Mouse (Mus musculus) erythroblast, adult 5-6 weeks (primary cell): ENCODE results near the gene Notum. TPM values are rescaled to one million over a fixed set of nuclear protein-coding genes. Genes with fewer than 3 reads are reported as not detected.

ENCODE experiments used
- ATAC-seq: replicated peaks from 2 replicates; pipeline ENCODE4 v1.8.0; 2016; ENCODE audit warnings: moderate number of reproducible peaks, mild to moderate bottlenecking, moderate TSS enrichment, inconsistent platforms; ENCODE audit not compliant: poor library complexity, low FRiP score, severe bottlenecking
- total RNA-seq, 2 experiments: library from RNA; stranded (forward) in 1 of 2; stranded (reverse) in 1 of 2; fragments of 150-400 nt in 1 of 2; fragments of 200-764, 138-1000 nt in 1 of 2; gene quantifications; 2 replicates each; pipeline versions ENCODE4 v1.2.3 to v1.2.4; 2015 to 2017; ENCODE audit warnings: low replicate concordance in 2 of 2

Notum gene
- total RNA-seq, 2 experiments from 2014 or later: not detected

DNA sequence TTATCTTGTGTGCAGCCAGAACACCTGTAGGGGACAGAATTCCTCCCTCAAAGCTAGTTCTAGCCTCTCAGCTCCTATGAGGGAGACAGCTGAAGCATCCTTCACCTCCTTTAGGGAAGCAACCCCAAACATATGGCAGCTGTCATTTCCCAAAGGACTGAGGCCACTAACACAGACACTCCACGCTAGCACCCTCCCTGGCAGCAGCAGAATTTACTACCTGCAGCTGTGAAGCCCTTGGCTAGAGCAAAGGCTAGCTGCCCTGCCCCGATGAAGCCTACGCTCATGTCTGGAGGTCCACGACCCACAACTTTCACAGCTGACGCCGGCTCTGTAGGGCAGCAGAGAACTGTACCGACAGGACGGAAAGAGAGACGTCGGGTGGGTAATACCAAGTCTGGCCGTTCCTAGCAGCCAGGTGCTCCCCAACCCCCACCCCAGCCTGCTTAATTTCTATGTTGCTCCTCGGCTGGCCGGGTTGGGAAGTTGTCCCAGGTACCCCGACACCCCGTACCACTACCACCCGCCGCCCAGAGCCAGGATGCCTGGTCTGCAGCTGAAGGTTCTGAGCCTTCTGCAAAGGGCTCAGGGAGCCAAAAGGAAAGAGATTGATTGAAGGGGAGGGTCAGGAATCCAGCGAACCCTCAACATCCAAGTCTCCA lies 17.9 kb downstream of the Notum start:
- ATAC-seq: peak; percentile 46

DNA sequence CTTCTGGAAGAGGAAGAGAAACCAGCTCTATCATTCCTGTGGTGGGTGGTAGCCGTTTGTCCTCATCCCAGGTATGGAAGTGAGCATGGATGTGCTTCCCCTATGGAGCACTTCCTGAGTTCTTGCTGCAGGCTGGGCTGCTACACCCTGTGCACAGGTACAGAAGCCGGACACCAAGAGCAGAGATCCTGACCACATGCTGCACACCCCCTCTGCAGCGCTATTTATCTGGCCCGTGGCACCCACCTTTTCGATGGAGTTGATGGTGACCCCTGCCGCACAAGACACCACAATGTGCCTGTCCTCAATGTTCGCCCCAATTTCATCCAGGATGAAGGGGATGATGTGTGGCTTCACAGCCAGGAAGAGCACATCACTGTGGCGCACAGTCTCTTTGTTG lies 19.1 kb downstream of the Notum start:
- no peak for ATAC-seq

DNA sequence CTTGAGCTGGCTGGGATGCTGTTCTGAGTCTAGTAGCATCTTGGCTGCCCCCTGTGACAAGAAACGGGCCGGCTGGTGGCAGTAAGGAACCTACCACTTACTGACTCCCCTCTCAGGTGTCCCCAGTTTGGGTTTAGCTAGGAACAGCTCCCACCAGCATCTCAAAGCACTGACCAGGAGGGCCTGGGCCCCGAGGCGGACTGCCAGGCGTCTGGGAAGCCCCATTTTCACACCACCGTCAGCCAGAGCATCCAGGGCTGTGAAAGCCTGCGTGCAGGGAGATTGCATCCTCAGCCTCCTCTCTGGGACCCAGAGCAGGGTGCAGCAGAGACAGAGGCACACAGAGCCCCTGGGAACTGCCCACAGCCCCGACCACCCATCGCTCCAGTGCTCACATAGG lies 19.7 kb downstream of the Notum start:
- ATAC-seq: no peak

DNA sequence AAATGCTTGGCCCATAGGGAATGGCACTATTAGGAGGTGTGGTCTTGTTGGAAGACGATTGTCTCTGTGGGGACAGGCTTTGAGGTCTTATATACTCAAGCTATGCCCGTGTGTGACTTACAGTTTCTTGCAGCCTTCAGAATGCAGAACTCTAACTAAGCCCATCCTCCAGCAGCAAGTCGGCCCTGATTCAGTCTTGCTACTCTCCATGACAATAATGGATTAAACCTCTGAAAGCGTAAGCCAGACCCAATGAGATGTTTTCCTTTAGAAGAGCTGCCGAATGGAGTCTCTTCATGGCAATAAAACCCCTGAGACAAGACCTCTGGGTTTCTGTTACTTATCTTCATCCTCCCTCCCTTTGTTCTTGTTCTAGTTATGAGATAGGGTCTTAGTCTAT lies 26.2 kb downstream of the Notum start:
- no peak for ATAC-seq

DNA sequence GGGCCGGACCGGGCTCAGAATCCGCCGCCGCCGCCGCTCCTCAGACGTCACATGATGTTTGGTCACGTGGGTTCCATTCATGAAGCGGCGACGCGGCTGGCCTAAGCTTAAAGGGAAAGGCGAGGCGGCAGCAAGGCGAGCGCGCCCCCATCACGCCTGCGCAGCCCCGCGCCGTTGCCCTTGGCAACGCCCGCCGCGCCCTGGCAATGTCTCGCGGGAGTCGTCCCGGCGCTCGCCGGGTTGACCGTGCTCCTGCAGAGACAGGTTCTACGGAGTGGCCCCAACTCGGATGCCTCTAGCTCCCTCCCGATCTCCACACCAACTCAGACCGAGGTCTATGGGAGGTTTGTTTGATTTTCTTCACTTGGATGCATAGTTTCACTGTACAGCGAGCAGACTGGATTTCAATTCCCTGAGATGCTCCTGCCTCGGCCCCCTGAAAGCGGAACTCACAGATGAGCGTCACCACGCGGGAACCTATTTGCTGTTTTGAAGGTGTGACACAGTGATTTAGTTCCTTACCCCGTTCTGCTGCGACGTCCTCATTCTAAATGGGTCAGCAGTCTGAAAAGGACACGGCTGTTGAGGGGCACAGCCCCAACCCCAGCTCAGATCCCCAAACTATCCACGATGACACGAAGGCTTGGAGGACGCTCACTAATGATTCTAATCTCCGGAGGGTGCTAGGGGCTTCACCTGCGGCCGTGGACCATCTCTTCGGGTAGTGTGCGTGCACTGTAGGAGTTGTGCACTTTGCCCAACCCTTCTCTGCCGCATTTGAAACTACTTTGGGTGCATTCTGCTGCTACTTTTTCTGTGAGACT lies 27.2 kb downstream of the Notum start, which contains the start of gene Mafg:
Mafg (minus strand) TSS at position 81 of the 824 bp plus-strand sequence.
- peak; percentile 42 for ATAC-seq

DNA sequence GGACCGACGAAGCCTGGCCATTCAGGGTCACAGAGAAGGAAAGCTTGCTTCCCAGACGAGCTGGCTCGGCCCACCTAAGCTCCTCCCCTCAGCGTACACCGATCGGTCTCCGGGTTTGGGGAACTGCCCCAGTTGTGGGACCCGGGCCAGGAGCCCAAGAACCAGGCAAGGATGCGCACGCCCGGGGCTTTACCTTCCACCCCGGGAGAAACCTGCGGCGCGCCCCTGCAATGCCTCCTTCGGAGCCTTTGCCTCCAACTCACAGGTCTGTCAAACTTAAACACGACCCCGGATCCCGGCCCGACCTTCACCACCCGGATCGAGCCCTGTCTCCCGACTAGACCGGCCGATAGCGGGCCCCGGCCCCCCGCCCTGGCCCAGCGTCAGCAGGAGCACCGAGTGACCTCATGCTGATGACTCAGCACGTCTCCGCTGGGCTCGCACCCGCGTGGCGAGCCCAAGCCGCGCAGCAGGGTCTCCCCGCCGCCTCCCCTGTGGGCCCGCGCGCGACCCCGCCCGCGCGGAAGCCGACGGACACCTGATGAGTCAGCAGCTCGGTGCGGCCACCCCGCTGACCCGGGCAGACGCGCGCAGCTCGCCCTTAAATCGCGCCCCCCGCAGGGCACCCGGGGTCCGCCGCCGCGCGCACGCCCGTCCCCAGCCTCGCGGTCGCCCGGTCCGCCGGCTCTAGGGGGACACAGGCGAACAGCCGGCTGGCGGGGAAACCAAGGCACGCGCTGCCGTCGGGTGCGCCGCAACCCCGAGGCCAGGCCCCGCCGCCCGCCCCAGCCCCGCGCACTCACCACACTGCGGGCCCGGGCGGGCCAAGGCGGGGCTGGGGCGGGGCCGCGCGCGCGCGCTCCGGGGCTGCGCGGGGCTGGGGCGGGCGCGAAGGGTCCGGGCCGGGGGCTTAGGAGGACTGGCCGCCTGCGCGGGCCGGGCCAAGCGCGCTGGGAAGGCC lies 28.1 kb downstream of the Notum start:
- ATAC-seq: peak; percentile 40

DNA sequence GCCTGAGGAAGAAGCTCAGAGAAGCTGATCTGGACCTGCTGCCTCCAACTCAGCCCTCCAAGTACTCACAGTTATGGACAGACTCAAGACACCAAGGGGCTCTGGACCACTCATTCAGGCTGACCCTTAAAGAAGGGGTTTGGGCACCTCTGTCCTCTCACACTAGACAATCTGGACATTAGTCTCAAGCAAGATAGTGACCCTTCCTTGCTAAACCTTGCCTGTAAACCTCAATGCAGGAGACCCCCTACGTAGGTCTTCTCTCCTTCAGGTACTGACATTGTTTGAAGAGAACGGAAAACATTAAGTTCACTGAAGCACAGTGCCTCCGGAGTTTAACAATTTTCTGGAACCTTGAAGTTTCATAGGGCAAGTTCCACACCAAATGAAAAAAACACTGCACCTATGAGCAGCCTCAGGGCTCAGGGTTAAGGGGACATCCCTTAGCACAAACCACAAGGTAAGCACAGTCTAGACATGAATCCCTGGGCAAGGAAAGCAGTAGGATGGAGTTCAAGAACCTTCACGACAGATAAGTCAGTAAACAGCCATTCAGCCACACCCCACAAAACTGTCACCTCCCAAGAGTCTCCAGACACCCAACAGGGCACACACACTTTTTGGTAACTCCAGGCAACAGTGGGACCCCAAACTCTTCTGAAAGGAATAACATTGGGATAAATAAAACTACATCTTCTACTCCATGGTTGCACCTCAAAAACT lies 29.1 kb downstream of the Notum start:
- peak; percentile 44 for ATAC-seq

DNA sequence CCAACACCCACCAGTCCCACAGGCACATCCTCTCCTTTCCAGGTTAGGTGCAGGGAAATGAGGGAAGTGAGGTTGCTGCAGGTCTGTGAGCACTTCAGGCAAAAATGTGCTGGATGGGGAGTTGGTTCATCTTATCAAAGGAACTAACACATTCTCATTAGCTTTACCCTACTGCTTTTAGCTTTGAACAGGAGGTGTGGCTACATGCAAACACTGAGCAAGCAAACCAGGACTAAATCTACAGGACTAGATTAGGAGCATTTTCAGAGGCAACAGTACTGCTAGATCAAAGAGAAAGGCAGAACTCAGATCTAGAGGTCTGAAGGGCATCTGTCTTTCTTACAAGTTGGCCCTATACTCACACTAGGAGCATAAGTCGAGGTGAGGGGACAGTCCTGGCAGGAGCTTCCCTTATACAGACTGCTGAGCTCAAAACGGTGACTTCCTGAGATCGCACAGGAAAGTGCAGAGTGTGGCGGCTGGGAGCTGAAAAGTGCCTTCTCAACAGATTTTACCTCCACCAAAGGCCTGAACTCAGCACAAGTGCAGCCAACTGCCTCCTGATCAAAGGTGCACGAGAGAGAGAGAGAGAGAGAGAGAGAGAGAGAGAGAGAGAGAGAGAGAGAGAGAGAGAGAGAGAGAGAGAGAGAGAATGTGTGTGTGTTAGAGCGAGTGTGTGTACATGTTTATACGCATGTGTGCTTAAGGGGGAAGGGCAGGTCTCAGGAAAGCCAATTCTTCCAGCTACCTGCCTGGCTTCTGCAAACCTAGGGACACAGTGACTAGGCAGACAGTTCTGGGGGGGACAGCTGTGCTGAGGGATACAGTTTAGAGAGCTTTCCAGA lies 29.9 kb downstream of the Notum start:
- peak; percentile 12; the same call in 1 of the 2 replicates for ATAC-seq

DNA sequence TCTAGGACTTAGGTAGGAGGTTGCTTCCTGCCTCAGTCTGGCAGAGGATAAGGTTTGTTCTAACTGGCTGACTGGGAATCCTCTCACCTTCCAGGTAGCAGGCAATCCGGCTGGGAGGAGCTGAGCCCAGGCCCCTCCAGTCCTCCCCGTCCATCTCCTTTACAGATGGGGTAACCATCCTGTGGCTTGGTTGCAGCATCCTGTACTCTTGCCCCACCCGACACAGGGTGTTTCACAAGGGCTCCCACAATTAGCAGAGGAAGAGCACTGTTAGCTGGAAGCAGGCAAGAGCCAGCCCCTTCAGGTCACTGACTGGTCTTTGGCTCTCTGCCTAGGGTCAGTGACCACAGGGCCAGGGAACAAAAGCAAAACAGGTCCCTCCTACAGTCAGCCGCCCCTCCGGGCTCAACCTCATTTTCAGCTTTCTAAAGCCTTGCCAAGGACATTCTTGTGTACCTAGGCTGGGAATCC lies 30.5 kb downstream of the Notum start:
- peak; percentile 15; the same call in 1 of the 2 replicates for ATAC-seq

DNA sequence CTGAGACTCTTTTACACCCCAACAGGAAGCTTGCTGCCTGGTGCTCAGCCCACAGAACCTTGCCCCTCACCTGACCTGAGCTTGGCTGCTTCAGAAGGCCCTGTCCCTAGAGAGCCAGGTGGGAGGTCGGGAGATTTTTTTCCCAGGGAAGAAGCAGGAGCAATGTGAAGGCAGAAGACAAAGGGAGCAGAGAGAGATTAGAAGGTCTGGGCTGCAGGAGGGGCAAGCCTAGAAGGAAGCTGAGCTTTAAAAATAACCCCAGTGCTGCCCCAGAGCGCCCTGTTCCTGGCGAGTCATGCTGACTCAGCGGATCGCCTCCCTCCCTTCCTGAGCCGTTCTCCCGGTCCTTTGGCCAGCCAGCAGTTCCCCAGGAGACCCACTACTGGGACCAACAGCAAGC lies 31.1 kb downstream of the Notum start:
- ATAC-seq: peak; percentile 35

DNA sequence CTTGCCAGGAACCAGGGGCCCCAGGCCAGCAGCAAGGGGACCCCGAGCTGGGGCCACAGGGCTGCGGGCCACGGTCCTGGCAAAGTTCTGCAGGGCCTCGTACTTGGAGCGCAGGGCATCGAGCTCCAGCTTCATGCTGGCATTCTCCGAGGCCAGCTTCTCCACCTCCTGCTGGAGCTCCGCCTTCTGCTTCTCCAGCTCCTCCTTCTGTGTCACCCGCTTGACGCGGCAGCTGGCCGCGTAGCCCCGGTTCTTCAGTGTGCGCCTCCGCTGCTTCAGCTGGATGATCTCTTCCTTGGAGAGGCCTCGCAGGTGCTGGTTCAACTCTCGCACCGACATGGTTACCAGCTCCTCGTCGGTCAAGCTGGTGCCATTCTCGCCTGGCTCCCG lies 31.6 kb downstream of the Notum start:
- peak; percentile 54 for ATAC-seq

DNA sequence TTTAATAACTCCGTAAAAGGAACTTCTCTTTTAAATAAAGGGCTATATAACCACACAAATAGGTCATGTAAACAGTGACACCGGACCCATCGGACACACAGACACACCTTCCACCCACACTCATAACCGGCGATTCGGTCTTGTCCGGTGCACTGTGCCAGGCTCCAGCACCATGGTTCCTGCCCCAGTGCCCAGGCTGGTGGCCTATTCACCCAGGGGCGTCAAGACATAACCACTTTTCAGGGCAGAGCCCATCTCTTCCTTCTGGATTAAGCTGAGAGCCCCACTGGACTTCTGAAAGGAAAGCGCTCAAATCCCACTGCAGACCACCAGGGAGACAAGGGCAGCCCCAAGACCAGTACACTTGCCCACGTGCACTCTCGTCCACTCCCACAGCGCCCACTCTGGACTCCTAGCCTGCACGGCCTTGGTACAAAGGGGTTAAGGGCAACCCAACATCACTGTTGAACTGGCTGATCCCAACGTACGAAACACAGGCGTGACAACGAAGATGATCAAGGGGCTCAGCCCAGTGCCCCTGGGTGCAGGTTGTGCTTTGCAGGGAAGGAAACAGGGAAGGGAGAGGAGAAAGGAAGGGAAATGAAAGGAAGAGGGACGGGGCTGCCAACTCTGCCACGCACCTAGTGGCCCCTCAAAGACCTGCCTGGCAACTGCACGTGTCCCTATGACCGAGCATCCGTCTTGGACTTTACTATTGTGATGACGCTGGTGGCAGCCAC lies 32.2 kb downstream of the Notum start:
- no peak for ATAC-seq

DNA sequence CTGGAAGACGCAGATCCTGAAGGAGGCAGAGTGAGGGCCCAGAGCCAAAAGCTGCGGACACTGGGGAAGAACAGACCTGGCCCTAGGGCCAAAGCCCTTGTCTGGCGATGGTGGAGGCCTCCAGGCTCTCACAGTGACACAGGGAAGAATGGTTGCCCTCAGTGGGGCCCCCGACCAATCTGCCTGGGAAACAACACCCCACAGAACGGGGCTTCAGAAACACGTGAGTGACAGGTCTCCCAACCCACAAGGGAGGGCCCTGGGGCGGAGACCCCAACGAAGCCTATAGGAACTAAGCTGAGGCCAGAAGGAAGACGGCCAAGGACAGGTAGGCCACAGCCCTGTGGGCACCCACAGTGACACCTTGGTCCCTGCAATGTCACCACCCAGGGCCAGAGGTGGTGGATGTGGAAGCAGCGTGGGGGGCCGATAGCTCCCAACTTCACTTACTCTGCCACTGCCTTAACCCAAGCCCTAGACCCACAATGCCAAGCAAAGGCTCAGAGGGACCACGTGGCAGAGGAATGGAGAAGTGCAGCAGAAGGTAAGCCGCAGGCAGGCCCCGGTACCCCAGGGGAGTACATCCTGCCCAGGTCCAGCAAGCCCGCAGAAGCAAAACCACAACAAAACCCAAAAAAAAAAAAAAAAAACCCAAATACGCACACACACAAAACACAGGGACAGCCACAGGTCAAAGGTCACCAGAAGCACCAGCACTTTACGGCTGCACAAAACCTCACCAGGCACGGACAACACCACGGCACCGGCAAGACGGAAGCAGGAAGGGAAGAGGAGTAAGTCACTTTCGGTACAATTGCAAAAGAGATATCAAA lies 33.3 kb downstream of the Notum start:
- no peak for ATAC-seq

DNA sequence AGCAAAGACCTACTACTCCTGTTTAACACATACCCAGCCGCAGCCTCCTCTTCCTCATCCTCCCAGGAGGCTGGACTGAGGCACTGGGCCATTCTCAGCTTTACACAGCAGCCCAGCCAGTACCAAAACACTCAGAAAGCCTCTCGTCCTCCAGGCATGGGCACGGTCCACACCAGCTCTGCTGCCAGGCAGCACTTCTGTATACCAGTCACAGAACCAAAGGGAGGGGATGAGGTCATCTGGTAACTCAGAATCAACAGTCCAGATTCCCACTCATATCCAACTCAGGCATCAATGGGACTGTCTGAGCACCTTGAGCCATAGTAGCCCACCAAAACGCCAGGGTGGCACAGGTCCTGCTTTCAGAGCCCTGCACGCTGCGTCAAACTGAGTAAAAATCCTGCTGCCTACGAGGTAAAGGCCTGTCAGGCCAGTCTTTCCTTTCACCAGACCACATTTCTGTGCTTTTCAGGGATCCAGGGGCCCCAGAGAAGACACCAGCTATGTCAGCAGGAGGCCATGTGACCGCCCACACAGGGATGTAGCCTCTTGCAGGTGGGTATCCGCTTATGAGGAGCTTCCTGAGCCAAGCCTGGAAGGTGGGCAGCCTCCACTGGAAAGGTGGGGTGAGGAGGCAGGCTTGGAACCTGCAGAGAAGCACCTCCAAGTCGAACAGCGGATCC lies 34.0 kb downstream of the Notum start:
- no peak for ATAC-seq

DNA sequence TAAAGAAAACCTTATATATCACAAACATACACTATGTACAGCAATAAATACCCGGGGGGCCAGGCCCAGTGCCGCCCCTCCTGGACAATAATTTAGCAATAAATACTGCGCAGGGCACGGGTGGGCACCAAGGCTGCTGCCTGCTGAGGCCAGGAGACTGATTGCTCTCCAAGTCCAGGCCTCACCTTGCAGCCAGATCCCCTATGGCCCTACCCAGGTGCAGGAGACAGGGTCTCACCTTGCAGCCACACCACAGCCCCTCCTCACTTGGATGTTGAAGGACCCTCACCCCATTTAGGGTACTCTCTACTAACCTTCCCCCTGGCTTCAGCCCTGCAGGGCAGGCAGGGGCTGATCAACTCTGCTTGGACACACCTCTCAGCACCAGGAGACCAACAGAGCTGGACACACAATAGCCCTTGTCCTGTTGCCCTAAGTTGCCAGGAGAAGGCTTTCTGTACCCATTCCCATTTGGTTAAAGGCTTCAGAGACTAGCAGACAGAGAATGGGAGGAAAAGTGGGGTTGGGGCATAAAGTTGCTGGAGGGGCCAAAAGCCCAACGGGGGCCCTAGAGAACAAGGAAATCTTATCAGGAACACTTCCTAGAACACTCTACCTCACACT lies 35.7 kb downstream of the Notum start, which contains the start of gene Sirt7:
Sirt7 (minus strand) TSS at position 89 of the 624 bp plus-strand sequence.
- no peak for ATAC-seq

DNA sequence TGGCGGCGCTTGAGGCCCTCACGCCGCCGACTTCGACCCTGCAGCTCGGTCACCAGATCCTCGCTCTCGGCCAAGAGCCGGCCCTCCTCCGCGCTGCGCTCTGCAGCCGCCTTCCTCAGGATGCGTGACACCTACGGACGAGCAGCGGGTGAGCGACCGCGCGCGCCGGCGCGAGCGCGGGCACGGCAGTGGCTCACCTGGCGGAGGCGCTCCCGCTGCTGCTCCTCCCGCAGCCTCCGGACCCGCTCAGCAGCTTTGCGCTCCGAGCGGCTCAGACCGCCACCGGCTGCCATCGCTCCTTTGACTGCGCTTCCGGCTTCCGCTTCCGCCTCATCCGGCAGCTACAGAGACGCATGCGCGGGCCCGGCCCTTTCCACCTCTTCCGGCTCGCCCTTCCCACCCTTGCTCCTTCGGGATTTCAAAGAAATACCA lies 36.3 kb downstream of the Notum start:
- peak; percentile 65 for ATAC-seq
